Mouse (Mus musculus) B cell, adult 62 days (primary cell): Measurements from ENCODE around the gene Cntn3. TPM values are rescaled to one million over a fixed set of nuclear protein-coding genes. Genes with fewer than 3 reads are reported as not detected.

Source experiments
- total RNA-seq: library from RNA; stranded (reverse); gene quantifications from 4 replicates; pipeline ENCODE4 v1.2.4, GENCODE M21; 2023

Cntn3 gene
- not detected in 4 replicates for total RNA-seq

GRCm38 (mm10) chr6:102573001-102573400, at the start of gene Cntn3:
TSS of gene Cntn3 (minus strand) at chr6:102573101.

